Mouse (Mus musculus): ENCODE results near the gene Otx1.

Gene Otx1

GRCm38 (mm10) chr11:21999396-22000315 lies 3.0 kb downstream of the Otx1 start:
- no peak for DNase-seq (ENCODE audit: low spot score)

DNA sequence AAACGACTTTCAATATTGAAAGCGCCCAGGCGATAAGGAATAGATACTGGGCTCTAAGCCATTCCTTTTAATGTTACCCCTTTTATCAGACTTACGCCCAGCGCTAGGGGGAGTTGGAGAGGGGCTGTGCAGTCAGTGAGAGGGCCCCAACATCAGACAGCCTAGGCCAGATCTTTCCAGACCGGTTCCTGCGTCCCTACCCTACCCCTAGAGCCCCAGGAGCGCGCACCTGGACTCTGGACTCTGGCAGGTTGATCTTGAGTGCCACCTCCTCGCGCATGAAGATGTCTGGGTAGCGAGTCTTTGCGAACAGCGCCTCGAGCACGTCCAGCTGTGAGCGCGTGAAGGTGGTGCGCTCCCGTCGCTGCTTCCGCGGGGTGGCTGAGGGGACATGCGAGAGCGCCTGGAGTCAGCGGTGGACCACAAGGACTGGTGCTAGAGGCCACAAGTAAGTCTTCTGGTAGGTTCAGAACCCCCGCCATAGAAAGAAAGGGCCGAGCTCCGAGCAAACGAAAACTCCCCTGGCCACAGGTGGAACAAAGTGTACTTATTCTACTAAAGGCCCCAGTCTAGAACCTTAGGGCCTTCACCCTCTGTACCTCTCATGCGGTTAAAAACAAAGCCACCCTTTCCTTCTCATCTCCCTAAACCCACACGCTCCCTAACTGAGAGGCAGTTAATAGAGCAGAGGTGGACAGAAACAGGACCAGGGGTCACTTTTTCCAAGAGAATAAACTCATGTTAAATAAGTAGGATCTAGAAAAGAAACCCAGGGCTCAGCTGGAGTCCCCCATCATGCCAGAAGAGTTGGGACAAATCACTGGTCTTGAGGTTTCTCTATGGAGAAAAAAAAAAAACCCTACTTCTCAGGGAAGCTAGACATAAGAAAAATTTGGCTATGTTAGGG lies 4.3 kb downstream of the Otx1 start:
- DNase-seq (ENCODE audit: low spot score), result no peak

GRCm38 (mm10) chr11:21997561-21998140 lies 5.0 kb downstream of the Otx1 start:
- no peak for DNase-seq (ENCODE audit: low spot score)

- DNase-seq (ENCODE audit: low spot score), result no peak
Measured at GRCm38 (mm10) chr11:21996661-21997560, 5.8 kb downstream of the Otx1 start.

DNA sequence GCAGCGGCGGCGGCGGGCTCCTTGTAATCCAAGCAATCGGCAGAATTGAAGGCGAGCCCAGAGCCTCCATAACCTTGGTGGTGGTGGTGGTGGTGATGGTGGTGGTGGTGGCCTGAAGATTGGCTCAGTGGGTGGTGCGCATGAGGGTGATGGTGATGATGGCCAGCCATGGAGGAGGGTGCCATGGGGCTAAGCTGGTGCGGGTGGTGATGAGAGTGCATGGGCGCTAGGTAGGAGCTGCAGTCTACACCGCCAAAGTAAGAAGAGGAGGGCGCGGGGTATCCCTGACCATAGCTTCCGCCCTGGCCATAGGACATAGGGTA lies 6.4 kb downstream of the Otx1 start:
- DNase-seq (ENCODE audit: low spot score), result no peak

DNA sequence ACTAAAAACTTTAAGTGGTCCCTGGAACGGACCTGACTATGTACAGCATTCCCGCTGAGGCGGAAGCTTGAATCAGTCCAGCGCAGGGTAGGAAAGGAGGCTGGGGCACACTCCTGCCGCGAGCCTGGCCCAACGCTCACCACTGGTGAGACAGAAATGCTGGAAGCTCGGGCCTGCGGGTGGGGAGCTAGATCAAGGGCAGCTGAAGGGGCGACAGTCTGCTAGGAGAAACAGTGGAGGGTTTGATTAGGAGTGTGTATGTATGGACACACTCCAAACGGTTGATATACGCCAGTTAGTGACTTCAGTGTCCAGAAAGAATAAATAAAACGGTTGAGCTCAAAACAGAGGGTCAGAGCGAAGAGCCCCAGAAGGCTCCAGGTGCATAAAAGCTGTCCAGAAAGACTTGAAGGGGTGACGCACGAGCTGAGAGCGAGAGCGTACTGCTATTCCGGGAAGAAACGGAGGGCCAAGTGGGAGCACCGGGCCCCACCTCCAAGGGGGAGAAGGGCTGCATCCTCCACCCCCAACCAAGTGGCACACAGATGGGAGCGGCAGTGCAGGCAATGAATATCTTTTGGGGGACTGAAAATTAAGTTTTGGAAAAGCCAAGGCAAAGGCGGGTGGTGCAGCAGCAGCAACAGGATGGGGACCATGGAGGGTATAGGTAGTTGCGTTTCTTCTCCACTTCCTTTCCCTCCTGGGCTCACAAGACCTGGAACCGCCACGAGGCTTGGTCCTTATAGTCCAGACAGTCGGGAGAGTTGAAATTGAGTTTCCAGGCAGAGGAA lies 7.0 kb downstream of the Otx1 start:
- DNase-seq (ENCODE audit: low spot score), result no peak

DNA sequence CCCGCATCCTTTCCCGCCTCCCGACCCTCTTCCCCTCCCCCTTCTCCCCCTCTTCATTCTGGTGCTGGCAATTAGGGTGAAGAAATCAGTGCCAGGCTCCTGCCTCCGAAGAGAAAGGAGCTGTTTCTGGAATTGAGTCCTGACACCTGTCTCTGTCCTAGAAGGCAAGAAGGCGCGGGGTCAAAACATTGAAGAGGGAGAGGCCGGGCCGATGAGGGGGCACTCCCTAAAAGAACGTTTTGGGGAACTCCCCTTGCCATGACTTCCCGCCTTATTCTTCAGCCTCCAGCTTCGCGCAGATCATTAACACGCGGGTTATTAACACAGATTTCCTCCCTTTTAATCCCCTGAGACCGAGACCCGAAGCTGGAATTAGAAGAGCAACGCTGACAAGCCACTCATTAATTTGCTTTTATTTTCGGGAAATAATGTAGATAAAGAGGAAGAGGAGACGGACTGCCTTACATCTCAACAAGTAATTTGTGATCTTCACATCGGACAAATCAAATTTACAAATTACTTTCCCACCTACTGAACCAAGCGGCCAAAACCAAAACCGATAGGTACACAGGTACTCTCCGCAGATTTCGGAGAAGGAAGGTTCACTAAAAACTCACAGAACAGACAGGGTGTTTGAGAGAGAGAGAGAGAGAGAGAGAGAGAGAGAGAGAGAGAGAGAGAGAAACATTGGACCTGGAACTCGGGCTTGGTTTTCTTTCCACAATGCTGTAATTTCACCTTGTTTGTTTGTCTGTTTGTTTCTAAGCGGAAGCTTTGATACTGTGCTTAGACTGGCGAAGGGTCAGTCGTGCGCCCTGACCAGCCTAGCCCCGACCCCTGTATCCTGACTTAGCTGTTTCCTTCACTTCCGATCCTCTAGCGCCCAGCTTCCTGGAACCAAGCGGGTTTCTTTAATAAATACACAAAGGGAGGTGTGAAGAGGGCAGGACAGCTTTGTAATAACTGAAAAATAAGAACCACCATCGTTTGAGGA lies 8.0 kb downstream of the Otx1 start:
- DNase-seq (ENCODE audit: low spot score), result no peak

DNA sequence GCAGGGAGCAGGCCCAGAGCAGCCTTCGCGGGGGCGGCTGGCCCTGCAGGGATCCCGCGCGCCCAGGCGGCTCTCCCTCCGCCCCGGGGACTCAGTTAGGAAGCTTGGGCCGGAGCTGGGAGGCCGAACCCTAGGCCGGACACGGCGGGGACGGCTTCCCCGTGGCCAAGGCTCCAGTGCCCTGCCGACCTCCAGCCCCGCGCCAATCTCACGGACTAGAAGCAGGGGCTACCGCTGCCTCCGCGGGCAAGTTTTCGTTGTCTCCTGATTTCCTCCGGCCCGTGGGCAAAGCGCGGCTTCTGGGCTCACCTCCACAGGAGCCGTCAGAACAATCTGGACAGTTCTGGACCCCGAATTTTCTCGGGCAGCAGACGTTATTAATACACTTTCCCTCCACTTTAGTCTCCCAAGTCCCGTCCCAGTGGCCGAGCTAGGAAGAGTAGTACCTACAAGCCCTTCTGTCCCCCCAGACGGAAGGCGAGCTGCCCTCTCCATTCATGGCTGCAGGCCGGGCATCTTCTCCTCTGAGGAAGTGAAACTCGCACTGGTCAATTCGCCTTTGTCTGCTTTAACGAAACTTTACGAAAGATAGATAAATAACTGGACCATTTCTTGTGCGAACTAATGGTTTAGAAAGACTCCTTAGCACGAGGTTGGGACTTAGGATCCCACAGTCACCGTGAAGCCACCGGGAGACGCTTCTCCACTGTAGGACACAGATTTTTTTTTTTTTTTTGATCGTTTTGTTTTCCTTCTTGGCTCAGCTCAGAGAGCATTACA lies 8.9 kb downstream of the Otx1 start:
- no peak for DNase-seq (ENCODE audit: low spot score)

GRCm38 (mm10) chr11:21992761-21993596 lies 9.7 kb downstream of the Otx1 start:
- DNase-seq (ENCODE audit: low spot score), result no peak

- DNase-seq (ENCODE audit: low spot score), result no peak
Measured at GRCm38 (mm10) chr11:21988398-21988946, 14.2 kb downstream of the Otx1 start.

GRCm38 (mm10) chr11:21985118-21985517 lies 17.6 kb downstream of the Otx1 start:
- DNase-seq (ENCODE audit: low spot score), result no peak

GRCm38 (mm10) chr11:21974005-21974531 lies 28.6 kb downstream of the Otx1 start:
- DNase-seq (ENCODE audit: low spot score), result no peak

DNA sequence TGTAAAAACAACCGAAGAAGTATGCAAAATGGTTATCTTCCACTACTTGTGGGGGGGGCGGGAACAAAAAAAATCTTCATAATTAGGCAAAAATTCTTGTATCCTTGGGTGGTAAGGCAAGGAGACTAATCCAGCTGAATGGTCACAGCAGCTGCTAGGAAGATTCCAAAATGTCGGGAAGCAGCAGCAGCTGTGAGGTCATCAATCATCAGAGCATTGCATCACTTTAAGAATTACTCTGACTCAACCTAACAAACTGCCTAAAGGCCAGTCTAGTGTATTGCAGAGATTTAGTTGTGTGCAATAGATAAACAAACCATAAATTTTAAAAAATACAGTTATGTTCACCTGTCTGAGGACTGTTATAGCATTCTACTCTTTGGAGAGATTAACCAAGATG lies 29.1 kb downstream of the Otx1 start:
- DNase-seq (ENCODE audit: low spot score), result no peak

DNA sequence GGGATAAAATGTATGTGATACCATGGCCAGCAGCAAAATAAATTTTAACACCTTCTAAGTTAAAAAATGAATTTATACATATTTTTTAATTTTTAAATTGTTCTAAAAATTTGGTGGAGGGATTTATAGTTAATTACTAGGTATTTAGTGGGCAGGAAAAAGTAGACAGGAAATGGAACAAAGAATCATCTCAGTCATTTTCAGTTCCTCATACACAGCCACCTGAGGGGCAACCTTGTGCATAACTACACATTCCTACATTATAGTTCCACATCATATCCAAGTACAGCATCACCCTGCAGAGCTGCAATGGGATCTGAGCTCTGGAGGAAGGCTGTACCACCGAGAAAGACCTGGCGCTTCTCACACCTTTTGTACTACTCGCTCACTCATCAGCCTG lies 33.8 kb downstream of the Otx1 start:
- DNase-seq (ENCODE audit: low spot score), result no peak

- DNase-seq (ENCODE audit: low spot score), result no peak
Measured at GRCm38 (mm10) chr11:21955167-21955566, 47.5 kb downstream of the Otx1 start.

- no peak for DNase-seq (ENCODE audit: low spot score)
Measured at GRCm38 (mm10) chr11:21951657-21952237, 51.0 kb downstream of the Otx1 start.

- DNase-seq (ENCODE audit: low spot score), result no peak
Measured at GRCm38 (mm10) chr11:21950094-21950493, 52.6 kb downstream of the Otx1 start.
